Mouse (Mus musculus): Measurements from ENCODE around the gene Cdh1. TPM values are rescaled to one million over a fixed set of nuclear protein-coding genes. Genes with fewer than 3 reads are reported as not detected.

Cdh1 gene
- total RNA-seq, 4 experiments from 2014 or later, result 0.11 to 0.38 (median 0.31) TPM

GRCm38 (mm10) chr8:106647387-106647786 lies 44.2 kb downstream of the Cdh1 start:
- DNase-seq (ENCODE audit: low spot score in 2 of 2), result peak; percentile 36 to 59

GRCm38 (mm10) chr8:106648421-106648820 lies 45.3 kb downstream of the Cdh1 start:
- DNase-seq (ENCODE audit: low spot score in 2 of 2), result no peak

DNA sequence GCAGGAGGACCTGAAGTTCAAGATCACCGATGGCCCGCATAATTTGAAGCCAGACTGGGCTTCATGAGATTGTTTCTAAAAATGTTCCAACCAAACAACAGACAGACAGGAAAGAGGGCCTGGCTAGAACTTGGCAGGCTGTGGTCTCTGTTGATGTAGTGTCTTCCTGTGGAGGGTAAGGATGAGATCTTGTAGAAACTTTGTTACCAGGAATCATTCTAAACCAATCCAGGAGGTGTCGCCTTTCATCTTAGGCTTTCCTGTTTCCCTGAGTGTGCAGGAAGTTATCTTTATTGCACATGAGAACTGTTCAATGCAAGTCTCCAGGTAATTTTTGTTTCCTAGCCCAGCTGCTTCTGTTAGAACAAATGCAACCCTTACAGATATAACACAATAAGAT lies 48.8 kb downstream of the Cdh1 start:
- no peak for DNase-seq (ENCODE audit: low spot score in 2 of 2)

GRCm38 (mm10) chr8:106656046-106656445 lies 52.9 kb downstream of the Cdh1 start:
- no peak for DNase-seq (ENCODE audit: low spot score in 2 of 2)

DNA sequence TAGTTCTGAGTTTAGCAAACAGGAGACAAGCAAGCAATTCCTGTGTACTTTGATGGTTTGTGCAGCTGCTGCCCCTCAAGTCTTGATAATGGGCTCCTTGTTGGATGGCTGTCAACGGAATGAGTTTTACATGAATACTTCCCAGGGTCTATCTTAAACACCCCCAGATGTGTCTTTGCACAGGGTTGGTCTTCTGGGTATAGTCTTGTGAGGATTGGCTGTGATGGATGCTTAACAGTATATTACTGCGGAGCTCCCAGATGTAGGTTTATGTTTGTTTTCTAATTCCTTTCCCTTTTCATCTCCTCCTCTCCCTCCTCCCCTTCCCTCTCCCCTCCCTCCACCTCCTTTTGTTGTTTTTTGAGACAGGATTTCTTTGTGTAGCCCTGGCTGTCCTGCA lies 69.6 kb downstream of the Cdh1 start:
- DNase-seq (ENCODE audit: low spot score in 2 of 2), result no peak

DNA sequence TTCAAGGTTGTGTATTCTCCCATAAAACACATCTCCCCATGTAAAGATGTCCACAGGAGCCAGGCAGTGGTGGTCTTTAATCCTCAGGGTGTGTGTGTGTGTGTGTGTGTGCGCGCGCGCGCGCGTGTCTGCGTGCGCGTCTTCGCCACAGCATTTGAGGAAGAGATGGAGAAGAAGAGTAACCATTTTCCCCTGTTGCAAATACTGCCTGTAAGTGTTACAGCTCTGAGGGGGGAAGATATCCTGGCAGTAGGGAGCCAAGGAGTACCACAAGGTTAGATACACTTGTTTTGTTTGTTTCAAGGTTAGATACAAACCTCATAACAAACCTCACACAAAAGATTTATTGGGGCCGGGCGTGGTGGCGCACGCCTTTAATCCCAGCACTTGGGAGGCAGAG lies 71.2 kb downstream of the Cdh1 start:
- no peak for DNase-seq (ENCODE audit: low spot score in 2 of 2)

DNA sequence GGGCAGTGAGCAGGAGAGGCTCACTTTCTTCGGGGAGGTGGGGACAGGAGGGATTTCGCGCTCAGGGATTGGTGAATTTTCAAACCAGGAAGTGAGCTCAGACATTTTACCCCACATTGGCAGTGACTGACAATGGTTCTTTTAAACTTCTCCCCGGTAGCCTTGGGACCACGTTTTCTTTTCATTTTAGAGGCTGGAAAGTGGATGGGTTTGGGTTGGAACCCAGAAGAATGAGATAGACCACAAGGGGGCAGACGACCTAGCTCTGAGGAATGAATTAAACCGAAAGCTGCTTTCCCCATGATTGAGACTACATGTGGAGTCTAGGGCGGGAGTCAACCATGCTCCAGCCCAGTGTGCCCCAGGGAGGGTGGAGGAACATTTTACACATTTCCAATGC lies 71.7 kb downstream of the Cdh1 start:
- DNase-seq (ENCODE audit: low spot score in 2 of 2), result no peak

GRCm38 (mm10) chr8:106682971-106683668 lies 80.0 kb downstream of the Cdh1 start, which contains the start of gene Tango6:
Tango6 (plus strand) TSS chr8:106683068.
- DNase-seq (ENCODE audit: low spot score in 2 of 2), result peak; percentile 78 to 83

DNA sequence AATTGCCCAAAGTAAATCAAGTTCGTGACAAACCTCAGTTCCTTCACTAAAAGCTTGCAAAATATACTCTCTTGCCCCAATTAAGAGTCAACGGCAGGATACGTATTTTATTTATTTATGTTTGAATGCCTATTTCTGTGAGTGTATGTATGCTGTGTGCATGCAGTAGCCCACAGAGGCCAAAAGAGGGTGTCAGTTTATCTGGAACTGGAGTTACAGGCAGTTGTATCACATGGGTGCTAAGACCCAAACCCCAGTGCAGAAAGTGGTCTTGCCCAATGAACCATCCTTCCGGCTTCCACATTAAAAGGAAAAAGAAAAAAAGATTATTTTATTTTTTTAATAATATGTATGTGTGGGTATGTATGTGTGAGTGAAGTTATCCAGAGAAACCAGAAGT lies 81.2 kb downstream of the Cdh1 start:
- no peak for DNase-seq (ENCODE audit: low spot score in 2 of 2)

DNA sequence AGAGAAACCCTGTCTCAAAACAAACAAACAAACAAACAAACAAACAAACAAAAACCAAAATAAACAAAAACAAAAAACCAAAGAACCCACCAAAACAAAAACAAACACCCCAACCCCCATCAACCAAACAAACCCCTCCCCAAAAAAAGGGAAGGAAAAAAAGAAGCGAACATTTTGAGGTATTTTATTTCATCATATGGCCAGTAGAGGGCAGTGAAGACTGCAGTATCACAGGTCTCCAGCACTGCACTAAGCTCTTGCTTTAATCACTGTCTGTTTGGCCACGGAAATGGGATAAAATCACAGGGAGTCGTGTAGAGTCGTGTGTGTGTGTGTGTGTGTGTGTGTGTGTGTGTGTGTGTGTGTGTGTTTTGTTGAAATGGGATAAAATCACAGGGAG lies 84.3 kb downstream of the Cdh1 start:
- no peak for DNase-seq (ENCODE audit: low spot score in 2 of 2)

DNA sequence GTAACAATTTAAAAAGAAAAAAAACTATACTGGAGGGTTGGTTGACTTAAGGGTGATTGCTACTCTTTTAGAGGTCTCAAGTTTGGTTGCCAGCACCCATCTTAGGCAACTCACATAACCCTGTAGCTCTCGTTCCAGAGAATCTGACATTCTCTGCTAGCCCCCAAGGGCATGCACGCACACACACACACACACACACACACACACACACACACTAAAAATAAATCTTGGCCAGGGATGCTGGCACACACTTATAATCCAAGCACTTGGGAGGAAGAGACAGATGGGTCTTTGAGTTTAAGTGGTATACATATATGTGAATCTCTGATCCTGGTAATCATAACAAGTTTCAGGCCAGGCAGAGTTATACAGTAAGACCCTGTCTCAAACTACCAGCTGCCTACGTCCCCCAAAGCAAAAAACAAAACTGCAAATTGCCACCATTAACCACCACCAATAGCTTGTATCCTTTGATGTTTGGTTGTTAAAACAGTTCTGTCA lies 94.6 kb downstream of the Cdh1 start:
- no peak for DNase-seq (ENCODE audit: low spot score in 2 of 2)

DNA sequence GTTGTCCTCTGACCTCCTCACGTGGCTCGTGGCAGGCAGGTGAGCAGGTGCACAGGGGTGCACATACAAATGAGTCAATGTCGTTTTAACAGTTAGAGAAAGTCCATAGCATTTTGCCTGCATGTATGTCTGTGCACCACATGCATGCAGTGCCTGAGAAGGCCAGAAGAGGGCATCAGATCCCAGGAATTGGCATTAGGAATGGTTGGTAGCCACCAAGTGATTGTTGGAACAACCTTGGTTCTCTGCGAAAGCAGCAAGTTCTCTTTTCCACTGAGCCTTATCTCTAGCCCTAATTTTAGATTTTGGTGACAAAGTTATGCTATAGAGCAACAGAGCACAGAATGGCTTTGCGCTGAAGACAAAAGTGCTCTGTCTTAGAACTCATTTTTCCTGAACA lies 96.4 kb downstream of the Cdh1 start:
- DNase-seq (ENCODE audit: low spot score in 2 of 2), result peak; percentile 40 to 47

- no peak for DNase-seq (ENCODE audit: low spot score in 2 of 2)
These were observed 97.0 kb downstream of the Cdh1 start for GRCm38 (mm10) chr8:106700131-106700530.

GRCm38 (mm10) chr8:106701360-106701759 lies 98.2 kb downstream of the Cdh1 start:
- no peak for DNase-seq (ENCODE audit: low spot score in 2 of 2)

- no peak for DNase-seq (ENCODE audit: low spot score in 2 of 2)
These were observed 101.2 kb downstream of the Cdh1 start for GRCm38 (mm10) chr8:106704199-106704900.

GRCm38 (mm10) chr8:106704901-106705321 lies 101.8 kb downstream of the Cdh1 start:
- peak; percentile 23 to 26 for DNase-seq (ENCODE audit: low spot score in 2 of 2)

GRCm38 (mm10) chr8:106706194-106706593 lies 103.0 kb downstream of the Cdh1 start:
- DNase-seq (ENCODE audit: low spot score in 2 of 2), result no peak

DNA sequence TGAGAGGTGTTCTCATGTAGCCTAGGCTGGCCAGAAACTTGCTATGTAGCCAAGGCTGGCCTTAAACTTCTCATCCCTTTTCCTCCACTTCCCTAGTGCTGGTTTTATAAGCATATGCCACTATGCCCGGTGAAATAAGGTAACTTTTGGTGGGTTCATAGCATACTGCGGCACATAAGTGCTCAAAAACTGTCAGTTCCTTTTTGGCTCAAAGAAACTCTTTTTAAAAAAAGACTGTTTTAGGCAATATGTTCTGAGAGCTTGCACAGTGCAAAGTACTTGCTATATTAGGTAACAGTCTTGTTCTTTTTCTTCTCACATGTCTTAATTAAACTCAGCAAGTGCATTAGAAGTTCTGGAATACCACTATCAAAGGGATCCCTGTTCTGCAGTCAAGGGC lies 106.9 kb downstream of the Cdh1 start:
- DNase-seq (ENCODE audit: low spot score in 2 of 2), result no peak

GRCm38 (mm10) chr8:106712487-106712886 lies 109.3 kb downstream of the Cdh1 start:
- DNase-seq (ENCODE audit: low spot score in 2 of 2), result no peak

GRCm38 (mm10) chr8:106714297-106714696 lies 111.1 kb downstream of the Cdh1 start:
- DNase-seq (ENCODE audit: low spot score in 2 of 2), result no peak

GRCm38 (mm10) chr8:106718091-106718500 lies 114.9 kb downstream of the Cdh1 start:
- DNase-seq (ENCODE audit: low spot score in 2 of 2), result peak; percentile 52 to 81
